In genomic region chrX:97924361-97924760, GRCm38 (mm10) we compare ENCODE assay signal across 10 mouse cellular contexts.
"Had no signal": no experiment of that assay in that cellular context is flagged by ENCODE, and none has a peak within 500 bp of the region (broad histone marks: within the 10 kb centered on the region; RNA-seq: fewer than 3 reads in every experiment).

No protein-coding gene starts in this region.

- H3K27ac ChIP-seq: limb, embryonic 15.5 days; liver, embryonic 12.5 days; midbrain, embryonic 12.5 days had no signal

- H3K9ac ChIP-seq: limb, embryonic 15.5 days; liver, embryonic 12.5 days; midbrain, embryonic 12.5 days had no signal

- H3K4me1 ChIP-seq: limb, embryonic 15.5 days; liver, embryonic 12.5 days; midbrain, embryonic 12.5 days had no signal

- H3K27me3 ChIP-seq: limb, embryonic 15.5 days; liver, embryonic 12.5 days; midbrain, embryonic 12.5 days had no signal

- H3K4me3 ChIP-seq: limb, embryonic 15.5 days; liver, embryonic 12.5 days; midbrain, embryonic 12.5 days had no signal

- H3K36me3 ChIP-seq: limb, embryonic 15.5 days; liver, embryonic 12.5 days; midbrain, embryonic 12.5 days had no signal

- H3K4me2 ChIP-seq: limb, embryonic 15.5 days; liver, embryonic 12.5 days; midbrain, embryonic 12.5 days had no signal

- DNase-seq: layer of hippocampus, adult 9-11 months; layer of hippocampus, postnatal 36 days; right cerebral cortex, postnatal 14 days; thymus, adult 18-20 months; thymus, postnatal 14 days had no signal

- ATAC-seq: intestine, embryonic 16.5 days; liver, embryonic 12.5 days; midbrain, embryonic 16.5 days had no signal

- H3K9me3 ChIP-seq: limb, embryonic 15.5 days; liver, embryonic 12.5 days; midbrain, embryonic 12.5 days had no signal
